Mouse (Mus musculus): ENCODE results near the gene Mog. TPM values are rescaled to one million over a fixed set of nuclear protein-coding genes. Genes with fewer than 3 reads are reported as not detected.
"Not testable (repeated sequence)": the region's sequence is repeated elsewhere in the genome, so short reads cannot be mapped to it uniquely, and the experiment has no call there.

Mog gene
- total RNA-seq, 4 experiments from 2014 or later: not detected

- no peak for DNase-seq (ENCODE audit: low spot score in 2 of 2)
These were observed 27.8 kb downstream of the Mog start for GRCm38 (mm10) chr17:36995448-36995847.

DNA sequence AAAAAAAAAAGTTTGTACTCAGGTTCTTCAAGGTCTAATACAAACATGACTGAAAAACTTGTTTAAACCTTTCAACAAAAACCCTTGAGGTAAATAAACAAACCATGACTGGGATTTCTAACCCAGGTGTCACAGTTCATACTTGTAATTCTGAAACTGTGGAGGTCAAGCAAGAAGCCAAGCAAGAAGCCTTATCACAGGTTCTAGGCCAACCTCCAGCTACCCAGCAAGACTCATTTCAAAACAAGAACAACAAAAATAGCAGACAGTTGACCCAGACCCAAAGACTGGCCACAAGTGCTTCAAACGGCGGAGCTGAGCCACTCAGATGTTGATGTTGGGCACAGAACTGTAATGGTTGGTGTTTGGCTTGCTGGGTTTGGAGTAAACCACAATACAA lies 28.7 kb downstream of the Mog start:
- DNase-seq (ENCODE audit: low spot score in 2 of 2): no peak

GRCm38 (mm10) chr17:36993770-36994325 lies 29.4 kb downstream of the Mog start:
- no peak for DNase-seq (ENCODE audit: low spot score in 2 of 2)

DNA sequence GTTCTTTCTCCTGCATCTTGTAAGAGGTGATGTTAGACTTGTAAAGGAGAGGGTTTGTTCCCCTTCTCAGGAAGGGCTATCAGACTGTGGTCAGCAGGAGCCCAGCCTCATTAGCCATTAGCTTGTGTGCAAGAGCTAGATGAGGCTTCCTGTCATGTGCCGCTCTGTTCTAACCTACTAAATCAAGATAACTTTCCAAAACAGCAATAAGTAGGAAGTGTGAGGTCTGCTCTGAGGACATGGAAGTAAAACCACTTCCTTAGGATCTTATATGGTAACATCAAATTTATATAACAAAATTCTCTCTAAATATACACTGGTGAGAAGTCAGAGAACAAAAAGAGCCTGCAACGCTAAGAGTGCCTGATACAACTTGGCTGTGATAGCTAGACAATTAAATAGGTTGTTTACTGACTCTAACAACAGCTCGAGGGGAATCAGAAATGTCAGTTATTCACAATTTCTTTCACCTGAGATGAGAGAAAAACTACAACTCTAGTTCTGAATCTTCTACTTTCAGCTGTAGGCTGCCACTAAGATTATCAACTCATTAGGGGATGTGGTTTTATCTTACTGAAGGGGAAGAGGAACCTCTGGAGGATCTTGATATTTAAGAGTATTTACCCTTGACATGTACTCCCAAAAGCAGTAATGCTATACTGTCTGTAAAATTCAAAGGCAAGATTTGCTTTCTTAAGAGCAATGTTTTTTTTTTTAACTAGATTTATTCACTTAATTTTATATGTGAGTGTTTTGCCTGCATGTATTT lies 30.7 kb downstream of the Mog start:
- DNase-seq (ENCODE audit: low spot score in 2 of 2): no peak

DNA sequence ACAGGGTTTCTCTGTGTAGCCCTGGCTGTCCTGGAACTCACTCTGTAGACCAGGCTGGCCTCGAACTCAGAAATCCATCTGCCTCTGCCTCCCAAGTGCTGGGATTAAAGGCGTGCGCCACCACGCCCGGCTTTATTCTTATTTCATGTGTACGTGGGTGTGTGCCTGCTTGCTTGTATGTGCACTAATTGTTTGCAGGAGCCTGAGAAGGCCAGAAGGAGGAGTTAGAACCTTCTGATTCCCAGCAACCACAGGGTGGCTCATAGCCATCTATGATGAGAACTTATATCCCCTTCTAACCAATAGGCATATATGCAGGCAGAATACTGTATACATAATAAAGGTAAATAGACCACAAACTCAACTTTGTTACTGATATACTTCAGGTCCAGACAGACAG lies 32.6 kb downstream of the Mog start:
- not testable (repeated sequence) for DNase-seq (ENCODE audit: low spot score in 2 of 2)

- no peak for DNase-seq (ENCODE audit: low spot score in 2 of 2)
These were observed 33.8 kb downstream of the Mog start, which contains the start of gene H2-M5 for GRCm38 (mm10) chr17:36989437-36989836. H2-M5 (minus strand) TSS chr17:36989537.

GRCm38 (mm10) chr17:36988475-36988874 lies 34.7 kb downstream of the Mog start:
- DNase-seq (ENCODE audit: low spot score in 2 of 2): no peak

GRCm38 (mm10) chr17:36982253-36983155 lies 40.7 kb downstream of the Mog start:
- no peak for DNase-seq (ENCODE audit: low spot score in 2 of 2)

- no peak for DNase-seq (ENCODE audit: low spot score in 2 of 2)
These were observed 41.4 kb downstream of the Mog start for GRCm38 (mm10) chr17:36981845-36982244.

GRCm38 (mm10) chr17:36981221-36981813 lies 41.9 kb downstream of the Mog start, which contains the start of gene 2410137M14Rik:
2410137M14Rik (minus strand) TSS chr17:36981237.
- DNase-seq (ENCODE audit: low spot score in 2 of 2): peak; percentile 13 to 48

- DNase-seq (ENCODE audit: low spot score in 2 of 2): no peak
These were observed 49.9 kb downstream of the Mog start for GRCm38 (mm10) chr17:36973271-36973787.

DNA sequence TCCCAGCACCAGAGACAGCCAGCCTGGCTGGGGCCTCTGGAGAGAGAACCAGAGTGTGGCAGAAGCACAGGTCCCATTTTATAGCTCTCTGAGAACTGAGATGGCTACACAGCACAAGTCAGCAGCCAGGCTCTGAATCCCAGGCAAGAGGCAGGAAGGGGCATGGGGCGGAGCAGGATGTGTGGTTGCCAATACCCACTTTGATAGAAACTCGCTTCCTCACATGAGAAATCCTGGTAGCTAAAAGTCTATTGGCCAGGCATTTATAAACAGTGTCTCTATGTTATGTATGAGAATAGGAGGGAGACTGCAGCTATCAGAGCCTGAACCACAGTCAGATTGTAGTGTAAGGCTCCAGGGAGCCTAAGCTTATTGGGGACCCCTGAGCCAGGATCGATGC lies 50.4 kb downstream of the Mog start:
- DNase-seq (ENCODE audit: low spot score in 2 of 2): no peak

DNA sequence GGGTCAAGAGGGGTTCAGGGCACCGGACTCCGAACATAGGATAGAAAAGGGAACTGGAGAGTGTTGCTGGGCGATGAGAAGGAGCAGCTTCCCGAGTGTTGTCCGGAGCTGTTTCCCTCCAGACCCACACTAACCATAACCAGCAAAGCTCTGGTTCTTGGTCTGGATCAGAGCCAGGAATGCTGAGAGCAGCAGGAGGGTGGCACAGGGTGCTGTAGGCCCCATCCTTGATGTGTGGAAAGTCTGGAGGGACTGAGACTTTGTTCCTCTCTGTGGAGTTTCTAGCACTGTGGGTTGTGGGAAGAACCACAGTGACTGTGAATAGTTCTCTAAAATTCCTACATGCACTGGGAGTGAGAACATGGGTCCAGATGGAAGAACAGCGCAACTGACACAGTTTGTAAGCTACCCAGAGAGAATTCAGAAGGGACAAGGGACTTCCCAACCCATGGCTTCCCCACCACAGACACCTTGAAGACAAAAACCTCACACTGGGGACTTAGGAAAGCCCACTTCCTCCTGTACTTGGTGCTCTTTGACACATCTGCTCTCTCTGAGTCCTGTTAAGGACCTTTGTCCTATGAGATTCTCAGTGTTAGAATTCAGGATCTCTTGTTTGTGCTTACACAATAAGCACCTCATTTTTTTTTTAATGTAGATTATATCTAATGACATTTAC lies 51.9 kb downstream of the Mog start:
- no peak for DNase-seq (ENCODE audit: low spot score in 2 of 2)

DNA sequence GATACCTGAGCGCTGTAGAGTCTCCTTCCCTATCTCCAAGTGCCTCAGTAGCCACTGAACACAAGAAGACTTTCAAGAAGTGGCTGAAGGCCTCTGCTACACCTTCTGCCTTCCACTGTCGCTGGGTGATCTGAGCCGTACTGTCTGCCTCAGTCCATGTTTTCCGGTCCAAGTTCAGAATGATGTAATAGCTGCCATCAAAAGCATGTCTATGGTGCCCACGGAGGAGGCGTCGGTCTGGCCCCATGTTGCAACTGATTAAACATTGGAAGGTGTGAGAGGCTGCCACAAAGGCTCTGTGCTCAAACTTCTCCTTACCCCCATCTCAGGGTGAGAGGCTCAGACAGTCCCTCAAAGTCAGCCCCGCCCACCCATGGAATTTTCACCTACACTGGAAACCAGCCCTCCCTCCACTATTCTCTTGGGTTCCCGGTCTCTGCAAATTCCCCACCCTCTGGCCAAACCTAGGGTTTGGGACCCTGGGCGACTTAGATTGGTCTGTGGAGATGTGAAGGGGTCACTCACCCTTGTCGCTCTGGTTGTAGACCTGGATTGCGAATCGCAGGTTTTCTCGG lies 52.8 kb downstream of the Mog start:
- no peak for DNase-seq (ENCODE audit: low spot score in 2 of 2)

DNA sequence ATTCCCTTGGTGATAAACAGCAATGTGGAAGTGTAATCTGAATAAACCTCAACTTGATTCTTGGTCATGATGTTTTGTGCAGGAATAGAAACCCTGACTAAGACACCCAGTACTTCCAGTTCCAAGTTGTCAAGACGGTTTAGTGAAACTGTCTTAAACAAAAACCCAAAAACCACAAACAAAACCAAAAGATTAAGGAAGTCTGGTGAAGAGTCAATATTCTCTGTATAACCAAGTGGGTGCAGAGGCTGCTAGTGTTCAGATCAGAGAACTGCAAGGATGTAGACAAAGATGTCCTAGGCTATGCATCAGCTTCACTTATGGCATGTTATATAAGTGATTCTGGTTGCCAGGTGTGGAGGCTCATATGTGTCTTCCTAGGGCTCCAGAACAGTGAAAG lies 56.3 kb downstream of the Mog start:
- DNase-seq (ENCODE audit: low spot score in 2 of 2): no peak

DNA sequence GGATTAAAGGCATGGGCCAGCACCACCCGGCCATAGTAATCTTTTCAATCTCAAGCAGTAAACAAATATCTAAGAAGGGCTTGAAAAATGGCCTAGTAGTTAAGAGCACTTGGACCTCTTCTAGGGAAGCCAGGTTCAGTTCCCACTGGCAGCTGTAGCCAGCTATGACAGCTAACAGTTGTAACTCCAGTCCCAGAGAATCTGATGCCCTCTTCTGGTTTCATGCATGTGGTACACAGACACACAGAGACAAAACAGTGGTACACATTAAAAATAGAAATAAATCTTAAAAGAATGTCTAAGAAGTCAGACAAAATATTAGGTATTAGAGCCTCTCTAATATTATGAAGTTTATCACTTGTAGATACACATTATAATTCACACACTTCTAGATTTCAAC lies 62.1 kb downstream of the Mog start:
- DNase-seq (ENCODE audit: low spot score in 2 of 2): no peak

Measured in gastrocnemius, adult 8-10 months (tissue).